Comparison of ENCODE assay signal across 31 mouse cellular contexts in the genomic region with DNA sequence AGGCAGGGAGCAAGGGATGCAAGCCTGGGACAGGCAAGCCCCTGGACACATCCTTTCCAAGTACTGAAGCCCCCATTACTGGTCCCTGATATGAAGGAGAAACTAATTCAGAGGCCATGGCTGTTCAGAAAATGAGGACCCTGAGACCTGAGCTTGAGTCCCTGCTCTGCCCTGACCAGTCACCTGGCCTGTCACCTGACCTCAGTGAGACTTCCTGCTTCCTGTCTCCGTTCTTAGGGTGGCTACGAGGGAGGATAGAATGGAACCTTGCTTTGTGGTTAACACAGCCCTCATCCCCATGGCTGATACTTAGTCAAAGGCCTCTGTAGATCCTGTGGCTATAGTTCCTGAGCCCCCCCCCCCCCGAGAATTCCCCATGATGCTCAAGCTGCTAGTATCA. TPM values are rescaled to one million over a fixed set of nuclear protein-coding genes. Genes with fewer than 3 reads are reported as not detected.
"Had no signal": no experiment of that assay in that cellular context is flagged by ENCODE, and none has a peak within 500 bp of the region (broad histone marks: within the 10 kb centered on the region; RNA-seq: fewer than 3 reads in every experiment).

No protein-coding gene starts in this region.

- H3K27me3 ChIP-seq: embryonic facial prominence, embryonic 12.5 days; embryonic facial prominence, embryonic 13.5 days; embryonic facial prominence, embryonic 15.5 days; forebrain, embryonic 12.5 days; forebrain, embryonic 13.5 days; forebrain, embryonic 15.5 days had no signal

- H3K27ac ChIP-seq: embryonic facial prominence, embryonic 10.5 days; embryonic facial prominence, embryonic 12.5 days; embryonic facial prominence, embryonic 13.5 days; embryonic facial prominence, embryonic 15.5 days; forebrain, embryonic 12.5 days; forebrain, embryonic 13.5 days; forebrain, embryonic 15.5 days; gastrocnemius, adult 2 months; heart, adult 2 months had no signal

- H3K36me3 ChIP-seq: embryonic facial prominence, embryonic 10.5 days; embryonic facial prominence, embryonic 12.5 days; embryonic facial prominence, embryonic 13.5 days; embryonic facial prominence, embryonic 15.5 days; forebrain, embryonic 10.5 days; forebrain, embryonic 12.5 days; forebrain, embryonic 15.5 days had no signal

- H3K9ac ChIP-seq: embryonic facial prominence, embryonic 12.5 days; embryonic facial prominence, embryonic 13.5 days; embryonic facial prominence, embryonic 15.5 days; forebrain, embryonic 12.5 days; forebrain, embryonic 13.5 days; forebrain, embryonic 15.5 days; forebrain, postnatal 0 days had no signal

- DNase-seq: cerebellum, adult 9-10 months; cerebellum, adult 9-11 months; cerebellum, postnatal 10 days; cerebellum, postnatal 14 days; cerebellum, postnatal 25 days; cerebellum, postnatal 36 days; embryo, embryonic 11 days; forebrain, postnatal 0 days; gastrocnemius, adult 2 months; gastrocnemius, postnatal 10 days; gastrocnemius, postnatal 14 days; gastrocnemius, postnatal 25 days; gastrocnemius, postnatal 36 days; heart, adult 11 months; heart, adult 18-20 months; heart, adult 2 months had no signal

- H3K4me3 ChIP-seq: embryonic facial prominence, embryonic 10.5 days; embryonic facial prominence, embryonic 12.5 days; embryonic facial prominence, embryonic 13.5 days; embryonic facial prominence, embryonic 15.5 days; erythroblast, embryonic 14.5 days; forebrain, embryonic 10.5 days; forebrain, embryonic 12.5 days; forebrain, embryonic 13.5 days; forebrain, embryonic 15.5 days; gastrocnemius, adult 2 months; heart, adult 2 months had no signal

- H3K9me3 ChIP-seq: embryonic facial prominence, embryonic 10.5 days; embryonic facial prominence, embryonic 12.5 days; embryonic facial prominence, embryonic 13.5 days; embryonic facial prominence, embryonic 15.5 days; forebrain, embryonic 10.5 days; forebrain, embryonic 12.5 days; forebrain, embryonic 13.5 days; forebrain, embryonic 15.5 days had no signal

- H3K4me2 ChIP-seq: embryonic facial prominence, embryonic 12.5 days; embryonic facial prominence, embryonic 13.5 days; embryonic facial prominence, embryonic 15.5 days; forebrain, embryonic 12.5 days; forebrain, embryonic 13.5 days; forebrain, embryonic 15.5 days had no signal

- H3K4me1 ChIP-seq: forebrain, embryonic 13.5 days; forebrain, embryonic 15.5 days had no signal

RNA-seq across cellular contexts. Expression of a gene that starts 30.0 kb away (rescaled TPM):
- total RNA-seq: common myeloid progenitor, adult 5-6 weeks; gastrocnemius, adult 18-20 months; gastrocnemius, adult 2 months; gastrocnemius, adult 8-10 months; gastrocnemius, postnatal 10 days; gastrocnemius, postnatal 14 days; gastrocnemius, postnatal 25 days; gastrocnemius, postnatal 36 days; granulocyte monocyte progenitor cell, adult 5-6 weeks; heart, adult 18-20 months; heart, adult 2 months; heart, adult 8-10 months had no signal
- polyA plus RNA-seq: cortical plate, adult 2 months; erythroblast, embryonic 14.5 days; heart, adult 2 months had no signal
